Mouse (Mus musculus) MEL-GATA-1-ER (cell line): ENCODE measurements around the gene Slc52a3.
"Not testable (repeated sequence)": the region's sequence is repeated elsewhere in the genome, so short reads cannot be mapped to it uniquely, and the experiment has no call there.

Source experiments
- DNase-seq: peaks from one replicate; pipeline ENCODE4 v3.0.0-alpha.2; 2012; ENCODE audit warnings: low read depth; ENCODE audit errors: extremely low read depth

Slc52a3 gene

DNA sequence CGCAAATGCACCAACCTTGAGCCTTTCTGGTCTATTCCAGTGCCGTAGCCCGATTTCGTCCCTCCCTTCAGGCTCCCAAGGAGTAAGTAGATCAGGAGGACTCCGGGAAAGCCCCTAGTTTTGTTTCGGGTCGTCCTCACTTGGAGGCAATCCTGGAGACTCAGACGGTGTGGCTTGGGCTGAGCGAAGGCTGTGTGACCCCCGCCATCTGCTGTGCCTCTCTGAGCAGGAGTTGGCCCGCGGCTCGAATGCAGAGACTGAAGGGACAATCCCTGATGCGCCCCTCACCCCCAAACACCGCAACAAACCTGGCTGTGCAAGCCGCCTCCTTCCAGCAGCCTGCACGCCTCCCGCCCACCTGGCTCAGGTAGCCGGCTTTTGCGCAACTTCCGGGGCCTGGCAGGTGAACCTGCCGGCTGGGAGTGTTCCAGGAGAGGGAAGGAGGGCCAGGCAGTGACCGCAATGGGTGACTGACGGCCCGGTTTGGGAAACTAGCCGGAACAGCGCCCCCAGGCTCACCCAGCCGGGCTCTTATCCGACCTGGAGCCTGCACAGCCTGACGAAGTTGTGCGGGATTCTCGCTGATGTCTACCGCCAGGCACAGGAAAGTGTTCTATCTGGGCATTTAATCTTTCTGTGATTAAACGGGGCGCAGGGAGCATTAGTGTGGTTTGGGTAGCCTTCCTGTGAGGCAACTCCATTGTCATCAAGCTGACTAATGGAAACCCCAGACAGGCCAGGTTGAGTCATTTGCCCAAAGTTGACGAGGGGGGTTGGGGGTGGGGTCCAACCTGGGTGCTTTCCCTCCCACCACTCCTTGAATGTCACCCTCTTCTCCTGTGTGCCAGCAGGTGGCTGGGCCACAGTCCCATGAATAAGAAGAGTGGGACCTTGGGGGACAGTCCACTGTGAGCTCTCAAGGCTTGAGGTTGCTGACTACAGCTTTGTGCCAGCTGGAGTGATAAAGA, 22.4 kb upstream of the Slc52a3 start:
- DNase-seq: no peak

DNA sequence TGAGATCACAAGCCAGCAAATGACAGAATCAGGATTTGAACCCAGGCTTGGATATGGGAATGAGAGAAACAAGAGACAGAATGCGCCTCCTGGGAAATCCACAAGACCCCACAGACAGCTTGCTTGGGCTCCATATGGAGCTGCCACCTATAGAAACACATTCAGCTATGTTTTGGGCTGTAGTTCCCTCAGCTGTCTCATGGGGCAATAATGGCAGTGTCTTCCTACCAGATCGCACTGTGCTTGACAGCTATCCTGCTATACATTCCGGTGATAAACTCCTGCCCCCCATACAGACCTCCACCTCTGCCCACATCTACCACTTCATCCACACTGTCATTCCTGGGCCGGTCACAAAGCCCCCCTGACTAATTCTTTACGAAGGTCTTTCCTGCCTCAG, 21.0 kb upstream of the Slc52a3 start:
- DNase-seq: no peak

DNA sequence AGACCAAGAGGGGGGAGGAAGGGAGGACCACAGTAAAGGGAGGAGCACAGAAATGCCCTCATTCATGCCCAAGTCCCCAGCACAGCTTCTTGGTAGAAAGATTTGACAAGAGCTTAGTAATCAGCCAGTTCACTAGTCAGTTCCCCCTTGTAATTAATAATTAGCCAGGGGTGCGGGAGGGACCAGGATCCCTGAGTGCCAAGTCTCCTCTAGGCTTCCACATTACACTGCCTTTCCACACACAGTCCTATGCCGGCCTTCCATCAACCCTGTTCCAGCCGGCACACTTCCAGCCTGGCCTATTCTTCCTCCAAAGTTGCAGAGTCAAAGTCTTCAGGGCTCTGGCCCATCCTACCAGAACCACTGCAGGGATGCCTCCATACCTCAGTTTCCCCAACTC, 20.2 kb upstream of the Slc52a3 start:
- no peak for DNase-seq

DNA sequence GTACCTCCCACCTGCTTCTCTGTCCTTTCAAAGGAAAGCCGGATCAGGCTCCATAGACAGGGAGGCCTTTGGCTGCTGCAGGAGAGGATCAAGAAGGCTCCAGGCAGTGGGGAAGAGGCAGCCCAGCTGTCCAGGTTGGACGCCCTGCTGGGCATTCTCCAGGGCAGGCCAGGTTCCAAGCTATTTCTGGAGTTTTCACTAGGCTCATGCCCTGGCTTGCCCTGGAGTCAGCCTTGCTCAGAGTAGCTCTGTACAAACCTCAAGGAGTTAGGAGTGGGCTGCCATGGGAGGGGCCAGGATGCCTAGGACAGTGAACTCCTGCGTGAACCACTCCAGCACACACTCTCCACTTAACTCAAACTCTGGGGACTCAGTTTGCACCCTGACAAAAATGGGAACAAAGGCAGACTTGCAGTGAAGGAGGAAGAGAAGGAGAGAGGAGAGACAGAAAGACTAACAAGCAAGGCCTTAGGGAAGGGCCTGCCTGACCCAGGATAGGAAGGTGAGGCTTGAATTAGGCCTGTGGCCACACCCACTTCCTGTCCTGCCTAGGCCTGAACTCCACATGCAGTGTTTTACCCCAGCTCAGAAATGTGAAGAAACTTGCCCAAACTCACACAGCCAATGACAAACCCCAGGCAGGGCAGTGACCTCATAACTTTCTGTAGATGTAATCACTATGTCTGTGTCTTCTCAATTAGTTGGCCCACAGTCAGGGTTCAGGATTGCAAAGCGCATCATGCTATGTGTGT, 18.4 kb upstream of the Slc52a3 start:
- no peak for DNase-seq

DNA sequence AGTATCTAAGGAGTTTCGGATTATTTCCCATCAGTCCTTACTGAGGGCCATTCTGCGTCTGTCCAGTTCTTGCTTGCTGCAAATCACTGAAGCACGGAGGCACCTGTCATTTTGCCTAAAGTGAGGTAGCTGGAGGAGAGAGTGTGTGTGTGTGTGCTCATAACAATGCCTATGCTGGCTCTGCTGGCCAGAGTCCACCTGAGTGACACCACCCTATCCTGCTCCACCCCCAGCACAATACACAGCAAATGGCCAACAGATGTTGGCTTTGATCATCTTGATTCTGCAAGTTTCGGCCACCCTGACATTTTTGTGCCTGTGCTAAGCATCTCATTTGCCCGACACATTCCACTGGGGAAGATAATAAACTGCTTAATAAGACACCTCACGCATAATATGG, 17.8 kb upstream of the Slc52a3 start:
- DNase-seq: no peak

DNA sequence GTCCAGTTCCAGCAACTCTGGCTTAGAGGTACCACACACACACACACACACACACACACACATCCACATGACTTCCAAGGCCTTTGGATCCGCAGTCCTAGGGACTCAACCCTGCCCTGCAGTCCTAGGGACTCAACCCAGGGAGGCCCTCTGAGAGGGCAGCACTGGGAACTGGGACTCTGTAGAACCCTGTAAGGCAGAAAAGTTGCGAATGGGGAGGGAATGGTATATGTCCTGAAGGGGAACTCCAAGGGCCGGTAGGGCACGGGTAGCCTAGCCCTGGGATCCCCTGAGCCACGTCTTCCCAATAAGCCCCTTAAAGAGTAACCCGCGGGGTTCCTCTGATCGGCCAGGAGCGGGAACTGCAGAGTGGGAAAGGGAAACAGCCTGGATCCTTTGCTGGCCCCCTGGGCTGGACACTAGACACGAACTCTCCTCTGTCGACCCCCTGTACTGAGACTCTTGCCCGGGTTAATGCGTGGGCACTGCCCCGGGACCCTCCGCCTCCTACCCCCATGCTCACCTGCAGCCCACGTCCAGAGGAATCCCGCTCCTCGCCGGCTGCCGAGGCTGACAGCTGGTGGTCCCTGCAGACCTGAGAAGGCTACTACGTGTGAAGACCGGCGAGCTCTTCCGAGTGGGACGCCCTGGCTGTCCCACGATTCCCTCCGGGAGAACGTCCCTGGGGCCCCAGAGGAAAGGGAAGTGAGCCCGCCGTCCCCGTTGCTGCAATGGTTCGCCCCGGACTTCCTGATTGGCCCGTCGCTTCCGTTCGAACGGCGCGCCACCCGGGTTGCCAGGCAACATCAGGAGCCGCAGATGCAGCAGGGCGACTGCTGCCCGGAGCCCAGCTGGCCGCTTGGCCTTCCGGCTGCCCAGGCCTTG, 16.6 kb upstream of the Slc52a3 start, which contains the start of gene Fam110a:
Fam110a (minus strand) TSS at position 750 of the 885 bp plus-strand sequence.
- peak; percentile 58 for DNase-seq

DNA sequence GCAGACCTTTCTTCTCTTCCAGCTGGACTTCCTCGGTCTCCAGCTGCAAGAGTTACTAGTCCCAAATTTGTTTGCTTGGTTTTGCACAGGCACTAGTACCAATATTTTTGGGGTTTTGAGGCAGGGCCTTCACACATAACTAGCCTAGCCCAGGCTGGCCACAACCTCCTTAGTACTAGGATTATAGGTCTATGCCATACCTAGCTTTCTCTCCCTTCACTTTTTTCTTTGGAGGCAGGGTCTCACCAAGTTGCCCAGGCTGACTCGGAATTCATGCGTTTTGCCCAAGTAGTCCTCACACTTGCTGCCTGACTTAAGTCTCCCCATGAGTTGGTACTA, 16.0 kb upstream of the Slc52a3 start:
- DNase-seq: no peak

DNA sequence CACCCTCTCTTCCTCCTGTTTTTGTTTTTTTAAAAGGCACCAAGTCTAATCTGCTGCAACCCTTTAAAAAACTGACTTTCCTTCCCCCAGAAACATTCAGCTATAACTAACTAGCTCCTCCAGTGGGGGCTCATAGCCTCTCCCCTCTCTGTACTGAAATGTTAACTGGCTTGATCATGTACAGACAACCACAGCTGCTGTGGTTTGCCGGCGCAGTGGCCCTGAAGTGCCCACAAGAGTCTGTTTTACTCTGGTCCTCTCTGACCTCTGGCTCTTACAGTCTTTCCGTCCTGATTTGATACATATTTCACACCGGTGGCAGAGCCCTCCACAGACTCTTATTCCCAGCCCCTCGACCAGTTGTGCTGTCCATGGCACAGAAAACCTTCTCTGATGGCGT, 15.0 kb upstream of the Slc52a3 start:
- DNase-seq: no peak

DNA sequence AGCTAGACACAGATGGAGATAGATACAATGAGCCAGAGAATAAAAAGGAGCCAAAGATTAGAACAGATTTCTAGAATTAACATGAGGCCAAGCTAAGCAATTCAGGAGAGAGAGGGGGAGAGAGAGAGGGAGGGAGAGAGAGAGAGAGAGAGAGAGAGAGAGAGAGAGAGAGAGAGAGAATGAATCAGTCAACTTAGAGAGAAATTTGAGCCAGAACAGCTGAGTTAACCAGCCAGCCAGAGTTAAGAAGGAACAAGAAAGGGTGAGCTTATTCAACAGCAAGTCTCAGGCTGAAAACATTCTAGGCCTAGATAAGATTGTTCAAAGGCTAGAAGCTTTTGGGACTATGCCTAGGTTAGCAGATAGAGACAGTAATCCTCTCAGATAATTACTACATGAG, 13.8 kb upstream of the Slc52a3 start:
- DNase-seq: no peak

DNA sequence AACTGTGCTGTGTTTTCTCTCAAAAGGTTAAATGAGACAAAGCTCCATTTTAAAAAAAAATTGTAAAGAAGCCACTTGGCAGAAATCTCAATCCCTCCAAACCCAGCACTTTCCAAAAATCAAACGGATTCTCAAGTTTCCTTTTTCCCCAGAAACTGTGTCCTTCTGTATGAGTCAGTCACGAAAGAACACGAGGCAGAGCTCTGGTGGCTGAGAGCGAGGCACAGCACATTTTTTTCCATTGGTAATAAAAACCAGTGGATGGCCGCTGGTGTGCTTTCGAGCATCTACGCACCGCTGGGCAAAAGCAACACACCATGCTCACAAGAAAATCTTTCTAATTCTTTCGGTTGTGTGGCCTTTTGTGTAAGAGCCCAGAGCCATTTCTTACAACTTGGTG, 12.3 kb upstream of the Slc52a3 start:
- DNase-seq: no peak

DNA sequence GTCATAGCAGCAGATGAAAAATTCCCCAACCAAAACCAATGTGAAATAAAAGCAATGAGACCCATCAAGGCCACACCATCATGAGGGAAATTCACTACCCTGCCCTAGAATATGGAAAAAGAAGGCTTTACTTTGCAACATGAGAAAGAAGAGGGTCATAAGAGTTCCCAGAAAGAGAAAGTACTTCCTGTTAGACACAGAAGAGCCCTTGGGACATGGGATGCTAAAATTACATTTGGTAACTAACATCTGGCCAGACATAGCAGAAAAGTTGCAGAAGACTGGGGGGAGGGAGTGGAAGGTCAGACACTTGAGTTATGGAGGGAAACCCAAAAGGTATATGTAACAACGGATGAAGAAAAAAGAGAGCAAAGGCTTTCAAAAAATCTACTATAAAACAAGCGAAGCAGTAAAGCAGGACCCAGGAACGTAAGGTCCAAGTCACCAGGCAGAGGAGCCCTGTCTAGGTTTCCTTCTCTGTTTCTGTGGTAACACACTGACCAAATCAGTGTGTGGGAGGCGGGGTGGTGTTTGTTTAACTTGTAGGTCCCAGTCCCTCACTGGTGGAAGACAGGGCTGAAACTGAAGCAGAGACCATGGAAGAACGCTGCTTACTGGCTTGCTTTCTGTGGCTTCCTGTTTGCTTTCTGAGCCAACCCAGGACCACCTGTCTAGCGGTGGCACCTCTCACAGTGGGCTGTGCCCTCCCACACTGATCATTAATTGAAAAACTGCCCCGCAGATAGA, 10.7 kb upstream of the Slc52a3 start:
- DNase-seq: no peak

DNA sequence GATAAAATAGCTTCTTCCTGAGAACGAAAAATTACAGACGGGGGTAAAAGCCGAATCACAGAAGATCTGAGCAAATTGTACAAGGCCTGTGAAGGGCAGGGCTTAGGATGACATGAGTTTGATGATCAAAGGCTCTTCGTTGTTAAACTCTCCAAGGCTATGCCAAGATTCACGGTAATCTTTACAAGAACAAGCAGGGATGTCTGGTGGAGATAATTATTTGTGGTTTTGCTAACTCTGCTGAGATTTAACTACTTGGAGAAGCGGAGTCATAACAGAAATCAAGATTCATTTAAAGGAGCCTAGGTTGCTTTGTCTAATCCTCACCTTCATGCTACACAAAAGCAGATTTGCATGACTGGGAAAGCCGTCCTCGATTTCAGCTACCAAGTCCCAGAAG, 9.4 kb upstream of the Slc52a3 start:
- no peak for DNase-seq

DNA sequence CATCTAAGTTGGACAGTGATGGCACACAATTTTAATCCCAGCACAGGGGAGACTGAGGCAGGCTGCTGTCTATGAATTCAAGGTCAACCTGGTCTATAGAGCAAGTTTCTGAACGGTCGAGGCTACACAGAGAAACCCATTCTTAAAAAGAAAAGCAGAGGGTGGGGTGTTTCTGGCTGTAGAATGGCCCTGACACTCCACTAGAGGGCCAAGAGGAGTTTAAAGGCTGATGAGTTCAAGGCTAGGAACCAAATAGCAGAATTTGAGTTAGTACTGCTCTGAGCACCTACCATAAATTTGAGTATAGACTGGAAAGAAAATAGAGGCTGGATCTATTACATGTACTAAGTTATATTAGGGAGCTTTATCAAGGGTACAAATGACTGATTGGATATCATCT, 7.3 kb upstream of the Slc52a3 start:
- DNase-seq: no peak

DNA sequence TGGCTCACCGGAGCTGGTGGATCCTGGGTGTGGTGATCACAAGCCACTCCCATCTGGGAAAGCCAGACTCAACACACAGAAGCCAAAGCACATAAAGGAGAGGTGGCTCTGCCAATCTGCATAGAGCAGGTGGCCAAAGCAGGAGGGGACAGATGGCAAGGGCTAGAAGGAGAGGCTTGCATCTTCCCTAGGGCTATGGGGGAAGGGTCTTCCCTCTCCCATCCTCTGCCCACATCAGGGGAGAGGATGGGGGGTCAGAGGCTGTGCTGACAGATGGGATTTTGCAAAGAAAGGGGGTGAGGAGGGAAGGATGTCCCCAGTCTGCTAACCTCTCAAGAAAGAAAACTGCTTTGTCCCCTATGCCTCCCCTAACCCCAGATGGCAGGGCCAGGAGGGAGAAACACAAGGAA, 5.3 kb upstream of the Slc52a3 start:
- DNase-seq: no peak

DNA sequence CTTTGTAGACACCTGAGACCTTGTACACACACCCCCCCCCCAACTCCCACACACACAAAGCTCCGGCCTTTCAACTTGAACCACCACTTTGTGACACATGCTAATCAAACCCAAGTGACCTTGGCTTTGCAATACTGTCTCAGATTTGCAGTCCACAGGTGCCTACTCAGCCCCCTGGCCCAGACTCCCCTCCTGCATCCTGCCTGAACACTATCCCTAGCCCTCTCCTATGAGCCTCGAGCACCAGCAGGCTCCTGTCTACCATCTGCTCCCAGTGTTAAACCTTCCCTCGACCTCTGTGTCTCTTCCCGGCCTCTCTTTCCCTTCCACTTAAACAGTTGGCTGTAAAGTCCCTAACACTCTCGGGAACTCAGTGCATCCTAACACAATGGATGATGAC, 4.9 kb upstream of the Slc52a3 start:
- DNase-seq: no peak

DNA sequence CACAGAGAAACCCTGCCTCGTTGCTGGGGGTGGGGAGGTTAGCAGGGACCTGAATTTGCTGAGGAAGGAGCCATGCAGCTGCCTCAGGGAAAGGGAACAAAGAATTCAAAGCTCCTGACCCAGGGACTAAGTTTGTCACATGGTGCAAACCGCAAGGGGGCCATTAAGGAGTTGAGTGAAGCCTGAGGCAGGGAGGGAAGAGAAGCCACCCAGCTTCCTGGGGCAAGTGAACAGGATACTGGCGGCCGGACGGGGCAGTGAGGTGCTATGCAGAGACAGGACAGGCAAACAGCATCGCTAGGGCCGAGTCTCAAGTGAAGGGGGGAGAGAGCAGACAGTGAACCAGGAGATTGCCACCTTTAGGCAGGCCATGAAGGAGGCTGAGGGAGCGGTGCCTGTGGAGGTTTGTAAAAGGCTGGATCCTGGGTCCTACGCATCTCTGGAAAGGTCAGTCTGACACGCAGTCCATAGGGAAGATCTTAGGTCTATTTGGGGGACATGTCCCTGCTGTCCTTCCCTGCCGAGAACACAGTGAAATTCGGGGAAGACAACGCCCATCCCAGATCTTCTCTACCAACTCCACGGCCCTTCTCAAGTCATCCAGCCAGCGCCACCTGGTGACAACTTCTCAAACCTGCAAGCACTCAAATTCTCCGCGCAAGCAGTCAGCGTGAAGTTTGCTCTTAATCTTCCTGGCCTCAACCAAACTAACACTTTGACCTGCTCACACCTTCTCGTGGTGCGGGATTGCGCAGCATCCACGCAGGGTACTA, 1.8 kb upstream of the Slc52a3 start:
- peak; percentile 47 for DNase-seq

DNA sequence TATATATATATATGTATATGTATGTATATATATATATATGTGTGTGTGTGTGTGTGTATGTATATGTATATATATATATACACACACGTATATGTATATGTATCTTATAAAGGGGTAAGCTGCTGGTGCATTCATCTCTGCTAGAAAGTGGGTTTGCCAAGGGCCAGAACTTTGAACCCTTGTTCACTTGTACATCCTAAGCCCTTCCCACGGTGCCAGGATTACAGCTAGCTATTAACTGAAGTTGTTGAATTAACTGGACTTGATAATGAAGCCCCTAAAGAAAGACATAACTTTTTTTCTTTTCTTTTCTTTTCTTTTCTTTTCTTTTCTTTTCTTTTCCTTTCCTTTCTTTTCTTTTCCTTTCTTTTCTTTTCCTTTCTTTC, 872 bp downstream of the Slc52a3 start:
- DNase-seq: not testable (repeated sequence)

DNA sequence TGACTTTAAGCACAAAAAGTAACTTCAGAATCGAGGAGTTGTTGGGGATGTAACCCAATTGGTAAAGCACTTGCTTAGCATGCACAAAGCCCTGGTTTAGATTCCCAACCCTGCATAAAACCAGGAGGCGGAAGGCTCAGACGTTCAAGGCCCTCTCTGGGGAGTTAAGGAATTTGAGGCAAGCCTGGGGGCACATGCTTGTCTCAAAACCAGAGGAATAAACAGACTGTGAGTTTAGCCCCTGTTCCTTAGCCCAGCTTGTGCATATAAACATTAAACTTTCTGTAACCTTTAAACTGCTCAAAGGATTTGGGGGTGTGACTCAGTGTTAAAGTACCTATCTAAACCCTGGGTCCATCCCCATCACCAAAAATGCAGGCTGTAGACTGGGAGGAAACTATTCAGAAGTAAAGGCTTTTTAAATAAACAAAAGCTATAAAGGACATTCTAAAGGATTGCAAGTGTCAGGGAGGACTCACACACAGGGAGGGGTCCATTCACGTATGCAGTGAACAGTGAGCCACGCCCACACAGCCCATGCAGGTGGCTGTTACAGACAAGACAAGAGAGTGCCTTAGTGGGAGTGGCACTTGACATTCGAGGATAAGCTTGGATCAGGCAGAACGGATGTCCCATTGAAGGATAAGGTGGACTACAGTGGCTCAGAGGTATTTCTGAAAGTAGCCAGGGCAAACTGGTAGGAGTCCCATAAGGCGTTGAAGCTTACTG, 1.6 kb downstream of the Slc52a3 start:
- DNase-seq: no peak

DNA sequence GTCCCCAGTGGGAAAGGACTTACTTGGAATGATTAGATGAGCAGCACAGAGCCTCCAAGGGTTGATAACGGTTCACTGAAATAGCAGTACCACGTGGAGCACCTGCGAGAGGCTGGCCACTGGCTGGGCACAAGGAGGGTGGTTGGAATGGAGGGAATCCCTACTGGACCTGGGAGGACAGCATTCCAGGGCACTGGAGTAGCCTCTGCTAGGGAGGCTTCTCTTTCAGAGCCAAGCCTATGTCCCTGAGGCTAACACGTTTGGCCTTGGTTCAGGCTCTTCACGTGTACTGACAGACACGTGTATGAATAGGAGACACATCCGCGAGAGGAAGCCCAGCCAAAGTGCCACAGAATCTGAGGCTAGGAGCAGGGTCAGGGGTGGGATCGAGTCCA, 2.2 kb downstream of the Slc52a3 start:
- DNase-seq: no peak

DNA sequence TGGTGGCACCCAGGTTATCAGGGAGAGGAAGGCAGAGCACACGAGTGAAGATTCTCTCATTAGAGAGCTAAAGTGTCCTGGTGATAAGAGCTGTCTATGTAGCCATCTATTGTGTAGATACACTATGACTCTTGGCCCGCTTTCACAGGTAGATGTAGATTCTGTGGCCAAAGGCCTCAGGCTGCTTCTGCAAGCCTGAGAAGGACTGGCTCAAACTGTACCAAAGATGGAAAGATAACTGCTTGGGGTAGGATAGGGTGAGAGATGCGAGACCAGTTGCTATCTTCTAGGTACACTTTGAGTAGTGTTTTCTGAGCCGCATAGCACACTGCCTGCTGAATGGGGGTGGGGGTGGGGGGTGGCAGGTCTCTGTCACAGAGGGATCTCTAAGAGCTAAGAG, 2.6 kb downstream of the Slc52a3 start:
- no peak for DNase-seq
